Comparison of ENCODE assay signal across 25 mouse cellular contexts in the genomic region with DNA sequence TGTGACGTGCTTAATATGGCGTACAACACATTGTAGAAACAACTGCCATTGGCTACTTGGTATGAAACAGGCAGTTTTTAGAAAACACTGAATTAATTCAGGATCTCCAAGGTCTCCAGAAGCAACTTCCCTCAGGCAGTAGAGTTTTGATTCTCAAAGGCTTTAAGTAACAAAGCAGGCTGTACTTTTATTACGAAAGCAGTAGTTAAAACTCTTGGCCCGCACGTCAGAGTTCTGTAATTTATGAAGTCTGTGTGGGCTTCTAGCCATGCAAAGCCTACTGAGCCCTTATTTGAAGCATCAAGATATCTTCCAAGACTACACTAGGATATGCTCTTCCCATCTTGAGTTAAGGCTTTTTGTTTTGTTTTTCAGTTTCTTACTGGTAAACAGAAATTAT.
"Had no signal": no experiment of that assay in that cellular context is flagged by ENCODE, and none has a peak within 500 bp of the region (broad histone marks: within the 10 kb centered on the region; RNA-seq: fewer than 3 reads in every experiment).

No protein-coding gene starts in this region.

- DNase-seq: gastrocnemius, postnatal 10 days; gastrocnemius, postnatal 25 days; heart, adult 18-20 months; heart, postnatal 10 days; heart, postnatal 4 days; kidney, adult 18-20 months; kidney, adult 8-10 months; kidney, postnatal 14 days; kidney, postnatal 36 days; layer of hippocampus, adult 9-11 months; layer of hippocampus, postnatal 36 days; left cerebral cortex, postnatal 4 days had no signal

- H3K9me3 ChIP-seq: heart, embryonic 10.5 days; heart, embryonic 12.5 days; hindbrain, embryonic 10.5 days; hindbrain, embryonic 12.5 days; intestine, embryonic 15.5 days; limb, embryonic 13.5 days; limb, embryonic 15.5 days; liver, embryonic 12.5 days had no signal

- H3K27me3 ChIP-seq: heart, embryonic 12.5 days; hindbrain, embryonic 12.5 days; intestine, embryonic 15.5 days; limb, embryonic 13.5 days; limb, embryonic 15.5 days; liver, embryonic 12.5 days had no signal

- H3K4me3 ChIP-seq: heart, embryonic 10.5 days; heart, embryonic 12.5 days; hindbrain, embryonic 10.5 days; hindbrain, embryonic 12.5 days; intestine, embryonic 15.5 days; limb, embryonic 13.5 days; limb, embryonic 15.5 days; liver, embryonic 12.5 days had no signal

- H3K36me3 ChIP-seq: heart, embryonic 12.5 days; liver, embryonic 12.5 days had no signal

- H3K4me2 ChIP-seq: heart, embryonic 12.5 days; hindbrain, embryonic 12.5 days; hindbrain, embryonic 14.5 days; intestine, embryonic 15.5 days; limb, embryonic 13.5 days; limb, embryonic 15.5 days; liver, embryonic 12.5 days had no signal

- ATAC-seq: hindbrain, embryonic 16.5 days; inflammation-experienced regulatory T-cells, adult 6 months; intestine, embryonic 15.5 days; intestine, postnatal 0 days; liver, embryonic 12.5 days had no signal

- H3K9ac ChIP-seq: heart, embryonic 12.5 days; hindbrain, embryonic 12.5 days; hindbrain, embryonic 14.5 days; intestine, embryonic 15.5 days; limb, embryonic 13.5 days; limb, embryonic 15.5 days; liver, embryonic 12.5 days; liver, embryonic 14.5 days had no signal

- H3K4me1 ChIP-seq: liver, embryonic 12.5 days had no signal

- H3K27ac ChIP-seq: heart, embryonic 10.5 days; hindbrain, embryonic 10.5 days; hindbrain, embryonic 12.5 days; intestine, embryonic 15.5 days; limb, embryonic 13.5 days; limb, embryonic 15.5 days; liver, embryonic 12.5 days; liver, embryonic 14.5 days had no signal
